Mouse (Mus musculus) midbrain, embryonic 14.5 days (tissue): ENCODE data around the gene Sectm1b. TPM values are rescaled to one million over a fixed set of nuclear protein-coding genes. Genes with fewer than 3 reads are reported as not detected.

Experiments used
- polyA plus RNA-seq: library from polyadenylated mRNA; unstranded; fragments of >200 nt; fragmentation: Nextera tagmentation; extraction: Ambion mirVana; gene quantifications from 2 replicates; pipeline ENCODE4 v1.2.1, GENCODE M21; 2014

The Sectm1b gene
- polyA plus RNA-seq, 1 experiment from 2014 or later = not detected

Other genes with a start within 250 kb of the Sectm1b start
- 120 and 124 TPM in 2 replicates for gene Fasn, start 239.0 kb downstream of the Sectm1b start, polyA plus RNA-seq
- gene Ccdc57, start 130.7 kb downstream of the Sectm1b start, polyA plus RNA-seq = 5.5 and 7.0 TPM in 2 replicates
- gene Slc16a3, start 115.1 kb downstream of the Sectm1b start, polyA plus RNA-seq = 3.4 and 4.8 TPM in 2 replicates
- gene Csnk1d, start 72.2 kb downstream of the Sectm1b start, polyA plus RNA-seq = 81.5 and 85.8 TPM in 2 replicates
- gene Cd7, start 24.2 kb downstream of the Sectm1b start, polyA plus RNA-seq = not detected in 2 replicates
- not detected in 2 replicates for gene Sectm1a, start 17.7 kb upstream of the Sectm1b start, polyA plus RNA-seq
- not detected in 2 replicates for gene Tex19.2, start 55.1 kb upstream of the Sectm1b start, polyA plus RNA-seq
- not detected in 2 replicates for gene Tex19.1, start 82.6 kb upstream of the Sectm1b start, polyA plus RNA-seq
- gene Uts2r, start 96.7 kb upstream of the Sectm1b start, polyA plus RNA-seq = 0.45 and 0.88 TPM in 2 replicates
- 24.5 and 31.5 TPM in 2 replicates for gene Hexdc, start 140.9 kb upstream of the Sectm1b start, polyA plus RNA-seq
- gene Ogfod3, start 141.1 kb upstream of the Sectm1b start, polyA plus RNA-seq = 24.7 and 27.1 TPM in 2 replicates
- gene Cybc1, start 165.8 kb upstream of the Sectm1b start, polyA plus RNA-seq = 37.3 and 46.1 TPM in 2 replicates
- 65.7 and 103 TPM in 2 replicates for gene Narf, start 173.7 kb upstream of the Sectm1b start, polyA plus RNA-seq
- gene Foxk2, start 196.4 kb upstream of the Sectm1b start, polyA plus RNA-seq = 16.6 and 20.3 TPM in 2 replicates